Mouse (Mus musculus) testis, adult 2 months (tissue): Measurements from ENCODE around the gene Unc5cl.

Experiments
- CTCF ChIP-seq: fragments of 200-500 bp; IDR thresholded peaks from 2 replicates; pipeline ENCODE4 v1.5.1; 2012; ENCODE audit warnings: low read depth, mild to moderate bottlenecking, inconsistent platforms, low read length, moderate library complexity; ENCODE audit not compliant: control insufficient read depth, insufficient read depth, insufficient replicate concordance
- POLR2A ChIP-seq: fragments of 200-500 bp; IDR thresholded peaks from 2 replicates; pipeline ENCODE4 v1.6.1; 2012; ENCODE audit warnings: low read depth, mild to moderate bottlenecking, inconsistent platforms, low read length, moderate library complexity; ENCODE audit not compliant: control insufficient read depth

- no peak for TF ChIP-seq POLR2A
- TF ChIP-seq CTCF: no peak
Measured at GRCm38 (mm10) chr17:48443542-48444145, 11.1 kb upstream of the Unc5cl start.
